Mouse (Mus musculus) myocyte (in vitro differentiated cells): ENCODE data around the gene Fam19a1.

Source experiments
- POLR2A ChIP-seq: IDR thresholded peaks from one replicate; pipeline ENCODE4 v1.6.1; 2011; ENCODE audit warnings: low read depth, mild to moderate bottlenecking, control low read depth, moderate library complexity; ENCODE audit not compliant: insufficient read length
- SRF ChIP-seq: IDR thresholded peaks from one replicate; pipeline ENCODE4 v1.6.1; 2011; ENCODE audit warnings: low read depth; ENCODE audit not compliant: control insufficient read depth, insufficient read length
- TCF3 ChIP-seq: IDR thresholded peaks from one replicate; pipeline ENCODE4 v1.6.1; 2011; ENCODE audit warnings: low read depth, control low read depth; ENCODE audit not compliant: insufficient read length

DNA sequence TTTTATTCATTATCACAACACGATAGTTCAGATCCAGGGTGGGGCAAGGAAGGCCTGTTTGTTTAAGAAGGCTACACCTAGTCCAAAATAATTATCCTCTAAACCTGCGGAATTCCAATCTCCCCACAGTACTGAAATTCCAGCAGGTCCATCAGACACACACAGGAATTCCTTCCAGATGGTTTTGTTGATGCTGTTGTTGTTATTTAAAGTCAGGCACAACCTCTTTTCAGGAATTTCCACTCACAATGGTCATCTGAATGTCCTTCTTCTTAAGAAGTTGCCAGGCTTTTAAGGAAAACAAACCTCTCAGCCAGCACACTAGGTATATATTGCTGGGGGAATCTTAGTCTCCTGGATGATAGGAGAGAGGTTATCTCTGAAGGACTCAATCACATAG is 174.4 kb downstream of the Fam19a1 start:
- TF ChIP-seq SRF (no peak), POLR2A (no peak), TCF3 (no peak)
